8 mouse cellular contexts compared by ENCODE assay signal in genomic region chr9:63108580-63108979, GRCm38 (mm10). TPM values are rescaled to one million over a fixed set of nuclear protein-coding genes. Genes with fewer than 3 reads are reported as not detected.
DNase-seq lines count a peak whose midpoint lies in the region; ATAC-seq and TF ChIP-seq lines count a peak whose summit lies in the region.

No protein-coding gene starts in this region.

- TF ChIP-seq CTCF in ES-Bruce4 (IDR thresholded peaks at IDR 0.05; ENCODE audit: low read depth, low read length) = no peak
- peak; percentile 27; the same call in 1 of the 2 replicates for TF ChIP-seq CTCF in lung, postnatal 0 days (IDR thresholded peaks at IDR 0.05)

- 29% methylated on average over 4 of the region's 4 CpGs for WGBS in heart, embryonic 10.5 days
- WGBS in kidney, embryonic 14.5 days = 43% methylated on average over 4 of the region's 4 CpGs
- WGBS in lung, postnatal 0 days = 26% methylated on average over 4 of the region's 4 CpGs

- H3K9ac ChIP-seq in ES-Bruce4 (ENCODE audit: low read depth, poor library complexity, severe bottlenecking) = peak overlapping the region; percentile 8; the same call in 1 of the 2 replicates
- H3K9ac ChIP-seq in kidney, embryonic 14.5 days (ENCODE audit: low read depth, low read length) = peak overlapping the region; percentile 65; the same call in 1 of the 2 replicates
- H3K9ac ChIP-seq in lung, postnatal 0 days (replicated peaks; ENCODE audit: low read depth) = peak overlapping the region; percentile 52

- peak overlapping the region; percentile 49 for H3K4me2 ChIP-seq in kidney, embryonic 14.5 days (replicated peaks; ENCODE audit: low read depth, low read length)
- peak overlapping the region; percentile 60 for H3K4me2 ChIP-seq in lung, postnatal 0 days (replicated peaks; ENCODE audit: low read depth, low read length)

- TF ChIP-seq EP300 in ES-Bruce4 (IDR thresholded peaks at IDR 0.05; ENCODE audit: insufficient read depth, low read depth, low read length) = no peak
- TF ChIP-seq EP300 in lung, postnatal 0 days (IDR thresholded peaks at IDR 0.05) = no peak

- no peaks in the 10 kb centered on the region for H3K36me3 ChIP-seq in ES-Bruce4 (ENCODE audit: control insufficient read depth, insufficient read depth, low read length, poor library complexity, severe bottlenecking)
- H3K36me3 ChIP-seq in heart, embryonic 10.5 days = peaks cover 6% of the 10 kb centered on the region; the same call in 1 of the 2 replicates
- no peaks in the 10 kb centered on the region for H3K36me3 ChIP-seq in kidney, embryonic 14.5 days (ENCODE audit: control insufficient read depth, insufficient read depth, low read length)
- H3K36me3 ChIP-seq in lung, postnatal 0 days (ENCODE audit: insufficient read depth, low read length) = no peaks in the 10 kb centered on the region

- ATAC-seq in kidney, embryonic 14.5 days (ENCODE audit: low FRiP score, low TSS enrichment) = 0 out of 2 replicates have a peak, but pooled peaks have one; percentile 34
- ATAC-seq in lung, postnatal 0 days = 0 out of 2 replicates have a peak, but pooled peaks have one; percentile 14
- no peak for ATAC-seq in monocyte, adult 5-6 weeks (replicated peaks; ENCODE audit: insufficient number of reproducible peaks, low FRiP score, low TSS enrichment, poor library complexity, severe bottlenecking)

- peak; percentile 46 for DNase-seq in NIH3T3 (ENCODE audit: low read depth)
- DNase-seq in heart, embryonic 10.5 days (ENCODE audit: low spot score) = no peak
- DNase-seq in lung, postnatal 0 days (ENCODE audit: low spot score) = peak; percentile 65
- no peak for DNase-seq in cerebellum, adult 11 months
- no peak for DNase-seq in spleen, adult 18-20 months

- peak overlapping the region; percentile 47 for H3K4me3 ChIP-seq in ES-Bruce4 (ENCODE audit: low read depth, low read length)
- H3K4me3 ChIP-seq in heart, embryonic 10.5 days = peak overlapping the region; percentile 75
- H3K4me3 ChIP-seq in kidney, embryonic 14.5 days (ENCODE audit: low read length) = peak overlapping the region; percentile 44
- peak overlapping the region; percentile 55 for H3K4me3 ChIP-seq in lung, postnatal 0 days (ENCODE audit: low read depth, low read length)

- no peak for TF ChIP-seq POLR2A in ES-Bruce4 (IDR thresholded peaks at IDR 0.05; ENCODE audit: insufficient read depth, low read length)

- H3K27ac ChIP-seq in ES-Bruce4 (ENCODE audit: insufficient read depth, low read length) = no peak overlapping the region
- H3K27ac ChIP-seq in heart, embryonic 10.5 days = peak overlapping the region; percentile 99
- H3K27ac ChIP-seq in kidney, embryonic 14.5 days (ENCODE audit: low read depth, low read length) = peak overlapping the region; percentile 90
- H3K27ac ChIP-seq in lung, postnatal 0 days (ENCODE audit: low read length) = peak overlapping the region; percentile 98

- no peaks in the 10 kb centered on the region for H3K27me3 ChIP-seq in ES-Bruce4 (ENCODE audit: control insufficient read depth, insufficient read depth, low read length, poor library complexity, severe bottlenecking)
- no peaks in the 10 kb centered on the region for H3K27me3 ChIP-seq in heart, embryonic 10.5 days (ENCODE audit: insufficient read depth, poor library complexity, severe bottlenecking)
- no peaks in the 10 kb centered on the region for H3K27me3 ChIP-seq in kidney, embryonic 14.5 days (ENCODE audit: control insufficient read depth, insufficient read depth, low read length)
- H3K27me3 ChIP-seq in lung, postnatal 0 days (replicated peaks; ENCODE audit: insufficient read depth, low read length) = no peaks in the 10 kb centered on the region

- H3K4me1 ChIP-seq in ES-Bruce4 (ENCODE audit: control insufficient read depth, insufficient read depth, low read length) = peaks cover 2% of the 10 kb centered on the region
- H3K4me1 ChIP-seq in heart, embryonic 10.5 days = peaks cover 19% of the 10 kb centered on the region
- H3K4me1 ChIP-seq in kidney, embryonic 14.5 days (ENCODE audit: control insufficient read depth, insufficient read depth, low read length) = peaks cover 10% of the 10 kb centered on the region; the same call in 1 of the 2 replicates
- H3K4me1 ChIP-seq in lung, postnatal 0 days (ENCODE audit: insufficient read depth, low read depth, low read length) = 0 out of 2 replicates have a peak, but pooled peaks cover 4% of the 10 kb centered on the region

- no peaks in the 10 kb centered on the region for H3K9me3 ChIP-seq in ES-Bruce4 (replicated peaks; ENCODE audit: control insufficient read depth, insufficient read depth, low read length, poor library complexity, severe bottlenecking)
- H3K9me3 ChIP-seq in heart, embryonic 10.5 days = no peaks in the 10 kb centered on the region
- H3K9me3 ChIP-seq in kidney, embryonic 14.5 days (ENCODE audit: control insufficient read depth, low read length) = no peaks in the 10 kb centered on the region
- no peaks in the 10 kb centered on the region for H3K9me3 ChIP-seq in lung, postnatal 0 days (ENCODE audit: low read length)

RNA-seq across cellular contexts. Expression of gene Skor1, which starts 40.2 kb away (rescaled TPM):
- not detected in 2 replicates for polyA plus RNA-seq in ES-Bruce4 (2011; ENCODE audit: insufficient read depth, insufficient read length, low read depth, missing spikeins)
- polyA plus RNA-seq in heart, embryonic 10.5 days (2016; fragmentation: Nextera tagmentation; extraction: Ambion mirVana) = 0.06 TPM in 1 of 2 replicates, not detected in the other
- polyA plus RNA-seq in kidney, embryonic 14.5 days (2014; fragmentation: Nextera tagmentation; extraction: Ambion mirVana) = not detected in 2 replicates
- 0.04 TPM in 1 of 2 replicates, not detected in the other for polyA plus RNA-seq in lung, postnatal 0 days (2015; fragmentation: Nextera tagmentation; extraction: Ambion mirVana)
- not detected in 3 replicates for total RNA-seq in monocyte, adult 5-6 weeks (2017)

Comparison
In these comparisons a context has a peak if more than half of its experiments do, and no peak if none do; other contexts are left out.
1. H3K9ac ChIP-seq: peak in every context shown above with its lines; median percentile 65 in kidney, embryonic 14.5 days; 52 in lung, postnatal 0 days; 8 in ES-Bruce4.
2. DNase-seq: peak in NIH3T3 (single experiment) and lung, postnatal 0 days (single experiment); none in heart, embryonic 10.5 days (single experiment), cerebellum, adult 11 months (single experiment) and spleen, adult 18-20 months (0 of 2).
3. Peak in every context shown above with its lines, with median percentiles within 50 percentile points of each other: H3K4me3 ChIP-seq.